Mouse (Mus musculus) stomach, postnatal 0 days (tissue): ENCODE measurements around the gene Zfp101.

Experiments
- CTCF ChIP-seq: IDR thresholded peaks from 2 replicates; pipeline ENCODE4 v1.5.1; 2016; ENCODE audit warnings: antibody characterized with exemption, low read depth, mild to moderate bottlenecking, moderate library complexity
- EP300 ChIP-seq: optimal IDR thresholded peaks from 2 replicates; pipeline ENCODE3; 2016; ENCODE audit warnings: antibody characterized with exemption

DNA sequence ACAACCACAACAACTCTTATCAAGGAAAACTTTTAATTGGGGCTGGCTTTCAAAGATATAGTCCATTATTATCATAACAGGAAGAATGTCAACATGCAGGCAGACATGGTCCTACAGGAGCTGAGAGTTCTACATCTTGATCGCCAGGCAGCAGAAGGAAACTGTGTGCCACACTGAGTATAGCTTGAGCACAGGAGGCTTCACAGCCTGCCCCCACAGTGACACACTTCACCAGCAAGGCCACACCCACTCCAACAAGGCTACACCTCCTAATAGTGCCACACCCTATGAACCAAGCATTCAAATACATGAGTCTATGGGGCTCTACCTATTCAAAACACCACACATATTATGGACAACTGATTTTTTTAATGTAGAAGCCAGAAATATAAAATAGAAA lies 41.5 kb downstream of the Zfp101 start:
- TF ChIP-seq CTCF (no peak), EP300 (no peak)
